Mouse (Mus musculus) spleen, postnatal 36 days (tissue): ENCODE results near the gene Bud31.
A peak's percentile ranks its signal among the peaks of the same experiment; 100 is the strongest.
"Not testable (repeated sequence)": the region's sequence is repeated elsewhere in the genome, so short reads cannot be mapped to it uniquely, and the experiment has no call there.

Experiments
- DNase-seq, 2 experiments: peaks; one replicate each; pipeline ENCODE4 v3.0.0; 2022; ENCODE audit warnings: low spot score in 2 of 2, mixed read lengths in 1 of 2

The Bud31 gene

GRCm38 (mm10) chr5:145139571-145140519, at the start of gene Bud31, which contains the start of gene Pdap1:
Gene Bud31 (plus strand): TSS chr5:145140362.
Gene Pdap1 (minus strand): TSS chr5:145140238.
- DNase-seq, result peak; percentile 91 to 92

- DNase-seq, result no peak
Measured at GRCm38 (mm10) chr5:145096195-145096594, 44.0 kb upstream of the Bud31 start.

GRCm38 (mm10) chr5:145098340-145098821, 41.8 kb upstream of the Bud31 start:
- DNase-seq, result no peak

- no peak for DNase-seq
Measured at GRCm38 (mm10) chr5:145100960-145101359, 39.2 kb upstream of the Bud31 start.

GRCm38 (mm10) chr5:145101451-145101850, 38.7 kb upstream of the Bud31 start:
- not testable (repeated sequence) for DNase-seq

GRCm38 (mm10) chr5:145102706-145103105, 37.5 kb upstream of the Bud31 start:
- no peak for DNase-seq

GRCm38 (mm10) chr5:145104328-145104727, 35.8 kb upstream of the Bud31 start:
- DNase-seq, result no peak

GRCm38 (mm10) chr5:145105694-145106275, 34.4 kb upstream of the Bud31 start:
- DNase-seq, result no peak

- DNase-seq, result no peak
Measured at GRCm38 (mm10) chr5:145110401-145110800, 29.8 kb upstream of the Bud31 start.

GRCm38 (mm10) chr5:145112566-145112965, 27.6 kb upstream of the Bud31 start:
- DNase-seq, result no peak

- DNase-seq, result no peak
Measured at GRCm38 (mm10) chr5:145113416-145113815, 26.7 kb upstream of the Bud31 start.

GRCm38 (mm10) chr5:145114071-145114605, 26.0 kb upstream of the Bud31 start, which contains the start of gene Arpc1b:
Gene Arpc1b (plus strand): TSS chr5:145114215.
- peak; percentile 76 to 79 for DNase-seq

- DNase-seq, result peak; percentile 78 to 81
Measured at GRCm38 (mm10) chr5:145114606-145115473, 25.3 kb upstream of the Bud31 start.

- no peak for DNase-seq
Measured at GRCm38 (mm10) chr5:145115736-145116135, 24.4 kb upstream of the Bud31 start.

- DNase-seq, result peak; percentile 63 to 71
Measured at GRCm38 (mm10) chr5:145116316-145116715, 23.8 kb upstream of the Bud31 start.

GRCm38 (mm10) chr5:145116916-145117315, 23.2 kb upstream of the Bud31 start:
- DNase-seq, result peak; percentile 30 to 51

GRCm38 (mm10) chr5:145118005-145118404, 22.2 kb upstream of the Bud31 start:
- no peak for DNase-seq

GRCm38 (mm10) chr5:145118461-145118860, 21.7 kb upstream of the Bud31 start:
- DNase-seq, result no peak

- DNase-seq, result no peak
Measured at GRCm38 (mm10) chr5:145119385-145119784, 20.8 kb upstream of the Bud31 start.

- DNase-seq, result no peak
Measured at GRCm38 (mm10) chr5:145120921-145121320, 19.2 kb upstream of the Bud31 start.

- no peak for DNase-seq
Measured at GRCm38 (mm10) chr5:145123396-145123795, 16.8 kb upstream of the Bud31 start.
